Mouse (Mus musculus) forebrain, embryonic 12.5 days (tissue): ENCODE data around the gene Fam84a. TPM values are rescaled to one million over a fixed set of nuclear protein-coding genes. Genes with fewer than 3 reads are reported as not detected.
A peak's percentile ranks its signal among the peaks of the same experiment; 100 is the strongest.

Experiments used
- ATAC-seq: fragments of 200-750 bp; cut with Nextera tagmentation; 2 replicates; pipeline ENCODE4 v1.8.0; 2017; ENCODE audit warnings: moderate TSS enrichment; ENCODE audit not compliant: low FRiP score
- H3K27ac ChIP-seq: fragments of 300-500 bp; sonication (generic); 2 replicates; pipeline ENCODE4 v1.5.1; 2016; ENCODE audit warnings: mild to moderate bottlenecking
- H3K27me3 ChIP-seq: fragments of 300-500 bp; sonication (generic); 2 replicates; pipeline ENCODE4 v1.6.1; 2016; ENCODE audit warnings: mild to moderate bottlenecking
- H3K36me3 ChIP-seq: fragments of 300-500 bp; sonication (generic); replicated peaks from 2 replicates; pipeline ENCODE4 v1.6.1; 2016; ENCODE audit warnings: mild to moderate bottlenecking
- H3K4me1 ChIP-seq: fragments of 300-500 bp; sonication (generic); 2 replicates; pipeline ENCODE4 v1.6.1; 2016
- H3K4me2 ChIP-seq: fragments of 300-500 bp; sonication (generic); 2 replicates; pipeline ENCODE4 v1.6.1; 2016; ENCODE audit warnings: mild to moderate bottlenecking, moderate library complexity
- H3K4me3 ChIP-seq: fragments of 300-500 bp; sonication (generic); replicated peaks from 2 replicates; pipeline ENCODE4 v1.5.1; 2016; ENCODE audit warnings: mild to moderate bottlenecking
- H3K9ac ChIP-seq: fragments of 300-500 bp; sonication (generic); 2 replicates; pipeline ENCODE4 v1.6.1; 2016; ENCODE audit warnings: mild to moderate bottlenecking
- H3K9me3 ChIP-seq: fragments of 300-500 bp; sonication (generic); 2 replicates; pipeline ENCODE4 v1.6.1; 2016
- WGBS: fragments of 180-500 bp; shearing (Covaris S2); methylation state at CpG from one replicate; pipeline ENCODE4 v1.1.7; 2016; 5-methylcytosine and 5-hydroxymethylcytosine counted together
- polyA plus RNA-seq: library from polyadenylated mRNA; unstranded; fragments of >200 nt; fragmentation: Nextera tagmentation; extraction: Ambion mirVana; gene quantifications from 2 replicates; pipeline ENCODE4 v1.2.1, GENCODE M21; 2016

The Fam84a gene
- polyA plus RNA-seq, result 27.9 and 32.0 TPM in 2 replicates

- under 1% methylated on average over 31 of the region's 31 CpGs for WGBS
- H3K27ac ChIP-seq, result no peak within 1 kb of the TSS; the same call in 1 of the 2 replicates
- no peaks in the 10 kb centered on the region for H3K36me3 ChIP-seq
- H3K4me2 ChIP-seq, result peak within 1 kb of the TSS; percentile 87
- H3K4me1 ChIP-seq, result peaks cover 26% of the 10 kb centered on the region
- peak; percentile 97 for ATAC-seq
- H3K4me3 ChIP-seq, result peak within 1 kb of the TSS; percentile 59
- no peaks in the 10 kb centered on the region for H3K9me3 ChIP-seq
- H3K27me3 ChIP-seq, result peaks cover 33% of the 10 kb centered on the region
- peak within 1 kb of the TSS; percentile 62 for H3K9ac ChIP-seq
These were observed at the start of gene Fam84a for GRCm38 (mm10) chr12:14151921-14152320. Fam84a (minus strand) TSS chr12:14152054.

GRCm38 (mm10) chr12:14195479-14195878, 43.6 kb upstream of the Fam84a start:
- Histone ChIP-seq H3K9ac (no peak overlapping the region), H3K4me2 (no peak overlapping the region), H3K9me3 (no peaks in the 10 kb centered on the region), H3K36me3 (no peaks in the 10 kb centered on the region), H3K27me3 (no peaks in the 10 kb centered on the region), H3K4me1 (no peaks in the 10 kb centered on the region; the same call in 1 of the 2 replicates), H3K4me3 (no peak overlapping the region), H3K27ac (no peak overlapping the region)
- no peak for ATAC-seq
- WGBS, result 54% methylated on average over 3 of the region's 3 CpGs

- Histone ChIP-seq H3K4me3 (no peak overlapping the region), H3K27ac (no peak overlapping the region), H3K4me1 (no peaks in the 10 kb centered on the region), H3K27me3 (no peaks in the 10 kb centered on the region), H3K4me2 (no peak overlapping the region), H3K36me3 (no peaks in the 10 kb centered on the region), H3K9ac (no peak overlapping the region), H3K9me3 (no peaks in the 10 kb centered on the region)
- ATAC-seq, result no peak
- WGBS, result 84% methylated on average over 3 of the region's 3 CpGs
These were observed 34.9 kb upstream of the Fam84a start for GRCm38 (mm10) chr12:14186689-14187195.

- H3K36me3 ChIP-seq, result no peaks in the 10 kb centered on the region
- H3K4me3 ChIP-seq, result no peak overlapping the region
- 88% methylated on average over 2 of the region's 2 CpGs for WGBS
- no peak overlapping the region for H3K9ac ChIP-seq
- ATAC-seq, result no peak
- H3K27ac ChIP-seq, result no peak overlapping the region
- H3K9me3 ChIP-seq, result no peaks in the 10 kb centered on the region
- H3K4me2 ChIP-seq, result no peak overlapping the region
- no peaks in the 10 kb centered on the region for H3K27me3 ChIP-seq
- no peaks in the 10 kb centered on the region for H3K4me1 ChIP-seq
These were observed 13.9 kb upstream of the Fam84a start for GRCm38 (mm10) chr12:14165713-14166112.

- no peaks in the 10 kb centered on the region for H3K27me3 ChIP-seq
- 84% methylated on average over 1 of the region's 1 CpGs for WGBS
These were observed 13.1 kb upstream of the Fam84a start for GRCm38 (mm10) chr12:14164936-14165335.

GRCm38 (mm10) chr12:14152426-14152825, 572 bp upstream of the Fam84a start:
- Histone ChIP-seq H3K36me3 (no peaks in the 10 kb centered on the region), H3K9me3 (no peaks in the 10 kb centered on the region), H3K27ac (no peak overlapping the region), H3K4me3 (peak overlapping the region; percentile 59), H3K4me1 (peaks cover 26% of the 10 kb centered on the region), H3K9ac (peak overlapping the region; percentile 45; the same call in 1 of the 2 replicates), H3K4me2 (peak overlapping the region; percentile 87), H3K27me3 (peaks cover 30% of the 10 kb centered on the region)
- peak; percentile 15 for ATAC-seq
- WGBS, result under 1% methylated on average over 14 of the region's 14 CpGs

More at GRCm38 (mm10) chr12:14164936-14165335, 13.1 kb upstream of the Fam84a start:
- Histone ChIP-seq H3K27ac (no peak overlapping the region), H3K9ac (no peak overlapping the region), H3K4me1 (no peaks in the 10 kb centered on the region), H3K4me3 (no peak overlapping the region), H3K9me3 (no peaks in the 10 kb centered on the region), H3K36me3 (no peaks in the 10 kb centered on the region), H3K4me2 (no peak overlapping the region)
- no peak for ATAC-seq

GRCm38 (mm10) chr12:14150936-14151631, 770 bp downstream of the Fam84a start:
- Histone ChIP-seq H3K4me3 (peak overlapping the region; percentile 59), H3K27ac (no peak overlapping the region), H3K27me3 (peaks cover 33% of the 10 kb centered on the region), H3K4me1 (peaks cover 26% of the 10 kb centered on the region), H3K9me3 (no peaks in the 10 kb centered on the region), H3K4me2 (peak overlapping the region; percentile 87), H3K9ac (peak overlapping the region; percentile 62), H3K36me3 (no peaks in the 10 kb centered on the region)
- 1% methylated on average over 19 of the region's 19 CpGs for WGBS
- ATAC-seq, result peak; percentile 33

GRCm38 (mm10) chr12:14150568-14150909, 1.3 kb downstream of the Fam84a start:
- peak overlapping the region; percentile 59 for H3K4me3 ChIP-seq
- WGBS, result 1% methylated on average over 20 of the region's 20 CpGs
- H3K27me3 ChIP-seq, result peaks cover 33% of the 10 kb centered on the region
- peaks cover 26% of the 10 kb centered on the region for H3K4me1 ChIP-seq
- H3K27ac ChIP-seq, result no peak overlapping the region
- peak overlapping the region; percentile 62 for H3K9ac ChIP-seq
- H3K36me3 ChIP-seq, result no peaks in the 10 kb centered on the region
- ATAC-seq, result peak; percentile 2; the same call in 1 of the 2 replicates
- H3K9me3 ChIP-seq, result no peaks in the 10 kb centered on the region
- peak overlapping the region; percentile 87 for H3K4me2 ChIP-seq

- Histone ChIP-seq H3K4me3 (peak overlapping the region; percentile 59), H3K27me3 (peaks cover 33% of the 10 kb centered on the region), H3K4me1 (peaks cover 26% of the 10 kb centered on the region), H3K36me3 (no peaks in the 10 kb centered on the region), H3K9ac (peak overlapping the region; percentile 62), H3K27ac (no peak overlapping the region), H3K4me2 (peak overlapping the region; percentile 87), H3K9me3 (no peaks in the 10 kb centered on the region)
- WGBS, result 1% methylated on average over 58 of the region's 59 CpGs
- peak; percentile 31; the same call in 1 of the 2 replicates for ATAC-seq
These were observed 1.8 kb downstream of the Fam84a start for GRCm38 (mm10) chr12:14149843-14150567.

GRCm38 (mm10) chr12:14149022-14149842, 2.6 kb downstream of the Fam84a start:
- peak overlapping the region; percentile 62; the same call in 1 of the 2 replicates for H3K9ac ChIP-seq
- peaks cover 33% of the 10 kb centered on the region for H3K27me3 ChIP-seq
- no peaks in the 10 kb centered on the region for H3K36me3 ChIP-seq
- peak overlapping the region; percentile 59 for H3K4me3 ChIP-seq
- WGBS, result 11% methylated on average over 27 of the region's 27 CpGs
- no peak overlapping the region for H3K27ac ChIP-seq
- H3K4me2 ChIP-seq, result peak overlapping the region; percentile 87
- H3K9me3 ChIP-seq, result no peaks in the 10 kb centered on the region
- ATAC-seq, result no peak
- peaks cover 26% of the 10 kb centered on the region for H3K4me1 ChIP-seq

- Histone ChIP-seq H3K4me3 (no peak overlapping the region), H3K27ac (no peak overlapping the region), H3K4me1 (no peaks in the 10 kb centered on the region), H3K36me3 (no peaks in the 10 kb centered on the region), H3K9ac (no peak overlapping the region), H3K4me2 (no peak overlapping the region), H3K9me3 (no peaks in the 10 kb centered on the region), H3K27me3 (no peaks in the 10 kb centered on the region)
- ATAC-seq, result no peak
- 95% methylated on average over 1 of the region's 1 CpGs for WGBS
These were observed 14.8 kb downstream of the Fam84a start for GRCm38 (mm10) chr12:14137046-14137445.

GRCm38 (mm10) chr12:14114730-14115129, 37.1 kb downstream of the Fam84a start:
- Histone ChIP-seq H3K9ac (no peak overlapping the region), H3K4me2 (no peak overlapping the region), H3K27me3 (no peaks in the 10 kb centered on the region), H3K36me3 (no peaks in the 10 kb centered on the region), H3K27ac (no peak overlapping the region), H3K9me3 (no peaks in the 10 kb centered on the region), H3K4me3 (no peak overlapping the region), H3K4me1 (no peaks in the 10 kb centered on the region)
- ATAC-seq, result no peak
- 89% methylated on average over 6 of the region's 6 CpGs for WGBS
